Mouse (Mus musculus) bone marrow, adult 2 months (tissue): ENCODE results near the gene Nudt22. TPM values are rescaled to one million over a fixed set of nuclear protein-coding genes. Genes with fewer than 3 reads are reported as not detected.
"Not testable (repeated sequence)": the region's sequence is repeated elsewhere in the genome, so short reads cannot be mapped to it uniquely, and the experiment has no call there.

Source experiments
- H3K27ac ChIP-seq: fragments of 200-500 bp; 2 replicates; pipeline ENCODE4 v1.5.1; 2012; ENCODE audit warnings: low read depth, mild to moderate bottlenecking, control low read depth, inconsistent platforms, low read length; ENCODE audit not compliant: control insufficient read depth, poor library complexity, insufficient read depth
- H3K4me1 ChIP-seq: fragments of 200-500 bp; 2 replicates; pipeline ENCODE4 v1.6.1; 2011; ENCODE audit warnings: low read length; ENCODE audit not compliant: control insufficient read depth, insufficient read depth
- H3K4me3 ChIP-seq: fragments of 200-500 bp; replicated peaks from 2 replicates; pipeline ENCODE3; 2011; ENCODE audit warnings: mild to moderate bottlenecking, low read depth, low read length, control low read depth; ENCODE audit not compliant: control insufficient read depth
- CTCF ChIP-seq: fragments of 200-500 bp; IDR thresholded peaks from 2 replicates; pipeline ENCODE4 v1.5.1; 2011; ENCODE audit warnings: low read length, control low read depth; ENCODE audit not compliant: control insufficient read depth, insufficient read depth
- POLR2A ChIP-seq: fragments of 200-500 bp; IDR thresholded peaks from 2 replicates; pipeline ENCODE4 v1.6.1; 2011; ENCODE audit warnings: low read depth, mild to moderate bottlenecking, control low read depth, low read length, borderline replicate concordance; ENCODE audit not compliant: control insufficient read depth
- WGBS: fragments of 180-500 bp; shearing (Covaris S2); methylation state at CpG from one replicate; pipeline ENCODE4 v1.1.7; 2018; 5-methylcytosine and 5-hydroxymethylcytosine counted together
- polyA plus RNA-seq: library from polyadenylated mRNA; stranded (reverse); fragments of >200 nt; gene quantifications from 2 replicates; pipeline ENCODE4 v1.2.4, GENCODE M21; 2011; ENCODE audit warnings: low replicate concordance; ENCODE audit not compliant: missing spikeins, insufficient read depth, insufficient read length

Gene Nudt22
- polyA plus RNA-seq, 1 experiment: 20.7 TPM

DNA sequence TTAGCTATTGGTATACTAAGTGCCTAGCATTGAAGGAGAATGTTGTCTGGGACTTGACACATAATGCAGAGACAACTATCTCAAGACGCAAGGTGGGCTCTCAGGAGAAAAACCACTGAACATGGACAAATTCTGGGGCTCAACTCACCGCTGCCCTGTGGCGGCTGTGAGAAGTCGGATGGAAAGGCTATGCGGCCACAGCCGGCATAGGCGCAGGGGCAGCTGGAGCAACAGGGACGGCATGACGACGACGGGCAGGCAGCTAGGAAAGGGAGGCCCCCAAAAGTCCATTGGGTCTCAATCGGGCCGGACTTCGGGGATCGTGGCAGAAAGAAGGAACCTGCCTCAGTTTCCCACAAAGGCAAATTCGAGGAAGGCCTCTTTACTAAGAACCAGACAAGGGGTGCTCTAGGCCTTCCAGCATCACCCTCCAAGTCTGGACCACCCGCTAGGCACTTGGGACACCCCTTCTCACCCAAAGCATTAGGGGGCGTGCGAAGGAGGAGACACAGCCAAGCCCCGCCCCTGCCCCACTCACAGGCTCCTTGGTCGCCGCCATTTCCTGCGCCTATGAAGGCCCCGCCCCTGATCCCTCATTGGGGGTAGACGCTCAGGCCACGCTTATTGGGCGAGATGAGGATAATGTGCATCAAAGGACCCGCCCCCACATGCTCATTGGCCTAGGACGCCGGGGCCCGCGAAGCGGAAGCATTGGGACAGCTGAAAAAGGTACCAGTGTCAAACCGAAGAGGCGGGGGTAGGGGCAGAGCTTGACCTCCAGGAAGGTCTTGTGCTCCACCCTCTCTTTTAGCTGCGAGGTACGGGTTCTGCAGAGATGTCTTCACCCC lies 3.7 kb downstream of the Nudt22 start, which contains the start of gene Dnajc4:
Gene Dnajc4 (minus strand): TSS at position 562 of the 848 bp plus-strand sequence.
- no peak for TF ChIP-seq CTCF
- peak; percentile 42; the same call in 1 of the 2 replicates for TF ChIP-seq POLR2A
- peaks cover 3% of the 10 kb centered on the region for H3K4me1 ChIP-seq
- 1% methylated on average over 37 of the region's 37 CpGs for WGBS
- H3K4me3 ChIP-seq: peak within 1 kb of the TSS; percentile 74
- H3K27ac ChIP-seq: peak within 1 kb of the TSS; percentile 33

DNA sequence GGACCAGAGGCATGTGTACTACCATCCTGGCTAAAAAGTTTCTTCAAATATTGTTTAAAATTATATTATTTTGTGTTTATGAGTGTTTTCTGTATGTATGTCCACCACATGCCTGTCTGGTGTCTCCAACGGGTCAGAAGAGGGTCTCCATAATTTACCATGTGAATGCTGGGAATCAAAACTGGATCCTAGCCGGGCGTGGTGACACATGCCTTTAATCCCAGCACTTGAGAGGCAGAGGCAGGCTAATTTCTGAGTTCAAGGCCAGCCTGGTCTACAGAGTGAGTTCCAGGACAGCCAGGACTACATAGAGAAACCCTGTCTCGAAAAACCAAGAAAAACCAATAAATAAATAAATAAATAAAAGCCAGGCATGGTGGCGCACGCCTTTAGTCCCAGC lies 4.8 kb downstream of the Nudt22 start:
- not testable (repeated sequence) for H3K4me1 ChIP-seq, H3K27ac ChIP-seq, H3K4me3 ChIP-seq
- WGBS: 81% methylated on average over 6 of the region's 6 CpGs

GRCm38 (mm10) chr19:6990712-6991111 lies 5.2 kb downstream of the Nudt22 start:
- Histone ChIP-seq H3K27ac (no peak overlapping the region), H3K4me1 (peaks cover 6% of the 10 kb centered on the region), H3K4me3 (no peak overlapping the region)
- TF ChIP-seq CTCF (no peak), POLR2A (no peak)
- WGBS: 86% methylated on average over 6 of the region's 6 CpGs

- WGBS: 91% methylated on average over 8 of the region's 8 CpGs
- H3K27ac ChIP-seq: no peak overlapping the region
- peaks cover 4% of the 10 kb centered on the region for H3K4me1 ChIP-seq
- TF ChIP-seq CTCF: no peak
- no peak for TF ChIP-seq POLR2A
- no peak overlapping the region for H3K4me3 ChIP-seq
Observed at GRCm38 (mm10) chr19:6989251-6989650, 6.7 kb downstream of the Nudt22 start.

- Histone ChIP-seq H3K27ac (no peak overlapping the region), H3K4me1 (peaks cover 3% of the 10 kb centered on the region), H3K4me3 (peak overlapping the region; percentile 58)
- 15% methylated on average over 8 of the region's 8 CpGs for WGBS
- no peak for TF ChIP-seq CTCF
- no peak for TF ChIP-seq POLR2A
Observed at GRCm38 (mm10) chr19:6987904-6988285, 8.0 kb downstream of the Nudt22 start.

GRCm38 (mm10) chr19:6987061-6987903 lies 8.6 kb downstream of the Nudt22 start, which contains the start of gene Vegfb:
Vegfb (minus strand) TSS chr19:6987651.
- Histone ChIP-seq H3K27ac (peak within 1 kb of the TSS; percentile 29; the same call in 1 of the 2 replicates), H3K4me1 (peaks cover 3% of the 10 kb centered on the region), H3K4me3 (peak within 1 kb of the TSS; percentile 62)
- TF ChIP-seq CTCF (no peak), POLR2A (no peak; the same call in 1 of the 2 replicates)
- WGBS: 1% methylated on average over 84 of the region's 85 CpGs

GRCm38 (mm10) chr19:6985951-6986708 lies 9.8 kb downstream of the Nudt22 start:
- Histone ChIP-seq H3K4me1 (peaks cover 3% of the 10 kb centered on the region), H3K27ac (no peak overlapping the region), H3K4me3 (no peak overlapping the region)
- TF ChIP-seq CTCF (no peak), POLR2A (no peak)
- WGBS: 63% methylated on average over 10 of the region's 10 CpGs

GRCm38 (mm10) chr19:6985300-6985699 lies 10.6 kb downstream of the Nudt22 start:
- TF ChIP-seq CTCF (no peak), POLR2A (no peak)
- 95% methylated on average over 19 of the region's 19 CpGs for WGBS
- no peak overlapping the region for H3K27ac ChIP-seq
- H3K4me1 ChIP-seq: peaks cover 3% of the 10 kb centered on the region
- no peak overlapping the region for H3K4me3 ChIP-seq
